Mouse (Mus musculus) kidney, adult 8-10 months (tissue): ENCODE data around the gene Kifc3.
A peak's percentile ranks its signal among the peaks of the same experiment; 100 is the strongest.

ENCODE experiments used
- DNase-seq, 2 experiments: peaks; one replicate each; pipeline ENCODE4 v3.0.0; 2022

Kifc3 gene

DNA sequence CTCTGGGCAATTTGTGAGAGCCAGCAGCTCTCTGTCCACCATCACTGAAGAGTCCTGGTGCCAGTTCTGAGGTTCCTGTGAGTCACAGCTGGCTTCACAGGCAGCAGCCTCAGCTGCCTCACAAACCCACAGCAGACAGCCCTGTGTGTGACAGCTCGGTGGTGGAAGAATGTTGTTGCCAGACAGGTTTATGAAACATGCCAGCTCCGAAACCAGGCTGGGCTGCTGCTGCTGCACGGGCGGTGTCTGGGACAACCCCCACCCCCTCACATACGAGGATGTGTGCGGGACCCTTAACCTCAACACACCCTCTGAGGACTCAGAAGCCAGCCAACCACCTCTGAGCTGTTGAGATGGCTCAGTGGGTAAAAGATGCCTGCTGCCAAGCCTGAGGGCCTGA lies 48.0 kb downstream of the Kifc3 start:
- DNase-seq, result no peak

DNA sequence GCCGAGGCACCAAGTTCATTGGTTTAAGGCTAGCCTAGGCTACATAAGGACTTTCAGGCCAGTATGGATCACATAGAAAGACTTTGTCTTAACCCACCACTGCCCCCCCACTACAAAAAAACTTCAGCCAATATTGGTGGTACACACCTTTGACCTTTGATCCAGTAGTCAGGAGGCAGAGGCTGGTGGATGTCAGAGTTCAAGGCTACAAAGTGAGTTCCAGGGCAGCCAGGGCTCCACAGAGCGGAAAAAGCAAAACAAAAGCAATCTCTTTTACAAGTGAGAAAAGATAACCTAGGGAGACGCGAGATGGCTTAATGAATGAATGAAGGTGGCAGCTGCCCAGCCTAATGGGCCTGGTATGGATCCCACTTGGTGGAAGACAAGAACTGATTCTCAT lies 48.6 kb downstream of the Kifc3 start:
- peak in 1 of 2 experiments; percentile 51 for DNase-seq

DNA sequence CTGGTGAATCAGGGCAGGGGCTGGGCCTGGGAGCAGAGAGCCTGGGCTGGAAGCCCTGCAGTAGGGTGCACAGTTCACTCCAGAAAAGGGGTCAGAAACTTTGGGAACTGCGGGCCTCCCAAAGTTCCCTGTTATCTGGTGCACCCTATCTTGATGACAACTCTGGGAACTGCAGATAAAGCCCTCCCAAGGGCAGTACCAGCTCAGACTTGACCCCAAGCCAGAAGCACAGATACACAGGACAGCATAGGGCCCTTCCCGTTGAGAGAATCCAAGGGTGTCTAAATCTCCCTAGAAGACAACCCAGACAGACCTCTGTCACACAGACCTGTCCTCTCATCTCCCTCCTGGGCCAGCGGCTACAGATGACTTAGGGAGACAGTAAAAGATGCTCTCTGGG lies 52.0 kb downstream of the Kifc3 start:
- no peak for DNase-seq

DNA sequence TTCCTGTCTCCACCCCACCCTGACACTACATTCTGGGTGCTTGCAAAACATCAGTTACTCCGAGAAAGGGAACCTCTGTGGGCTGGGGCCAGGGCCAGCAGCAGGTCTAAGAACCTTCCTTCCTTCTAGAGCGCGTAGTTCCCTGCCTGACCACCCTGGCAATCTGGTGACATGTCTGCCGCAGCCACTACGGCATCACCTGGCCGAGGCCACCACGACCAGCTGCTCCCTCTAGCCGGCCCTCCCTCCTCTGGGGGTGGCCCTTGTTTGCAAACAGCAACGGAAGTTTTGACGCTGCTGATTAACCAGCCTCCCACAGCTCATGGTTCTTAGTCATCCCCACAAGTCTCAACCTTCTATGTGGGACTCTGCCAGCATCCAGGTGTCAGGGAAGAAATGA lies 53.2 kb downstream of the Kifc3 start:
- DNase-seq, result no peak

DNA sequence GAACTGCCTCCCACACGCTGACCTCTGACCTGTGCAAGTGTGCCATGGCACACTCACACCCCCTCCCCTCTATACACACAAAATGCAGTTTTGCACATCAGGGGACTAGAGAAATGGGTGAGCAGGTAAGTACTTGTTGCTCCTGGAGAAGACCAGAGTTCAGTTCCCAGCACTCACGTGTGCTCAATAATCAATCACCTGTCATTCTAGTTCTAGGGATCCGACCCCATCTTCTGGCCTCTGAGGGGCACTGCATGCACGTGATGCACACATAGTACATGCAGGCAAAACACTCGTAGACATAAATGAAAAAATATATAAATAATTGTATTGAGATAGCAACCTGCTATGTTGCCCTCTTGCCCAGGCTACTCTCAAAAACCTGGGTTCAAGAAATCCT lies 55.8 kb downstream of the Kifc3 start:
- no peak for DNase-seq

DNA sequence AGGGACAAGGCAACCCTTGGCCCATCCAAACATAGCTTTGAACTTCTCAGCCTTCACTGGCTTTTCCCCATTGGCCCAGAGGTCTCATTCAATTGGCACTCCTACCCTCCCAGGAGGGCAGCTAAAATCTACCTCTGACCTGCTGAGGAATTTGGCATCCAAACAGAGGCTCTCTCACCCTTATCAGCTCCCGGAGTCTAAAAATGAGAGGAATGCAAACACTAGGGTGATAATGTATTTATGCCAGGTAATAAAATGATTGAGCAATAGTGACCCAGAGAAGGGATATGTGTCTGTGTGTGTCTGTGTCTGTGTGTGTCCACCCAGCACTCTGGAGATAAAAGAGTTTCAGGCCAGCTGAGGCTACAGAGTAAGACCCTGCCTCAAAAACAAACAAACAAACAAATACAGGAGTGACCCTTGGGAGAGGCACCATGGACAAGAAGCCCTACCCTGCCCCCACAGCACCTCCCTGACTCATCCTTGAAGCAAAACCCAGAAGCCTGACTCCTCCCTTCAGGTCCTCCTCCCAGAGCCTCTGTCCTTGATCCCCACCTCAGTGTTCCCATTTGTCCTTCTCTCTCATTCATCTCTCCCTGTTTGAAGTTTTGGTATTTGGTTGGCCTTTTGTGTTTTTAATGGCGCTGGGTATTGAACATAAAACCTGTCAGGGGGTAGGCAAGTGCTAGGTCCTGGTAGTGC lies 56.4 kb downstream of the Kifc3 start:
- DNase-seq, result peak; percentile 55 to 74

DNA sequence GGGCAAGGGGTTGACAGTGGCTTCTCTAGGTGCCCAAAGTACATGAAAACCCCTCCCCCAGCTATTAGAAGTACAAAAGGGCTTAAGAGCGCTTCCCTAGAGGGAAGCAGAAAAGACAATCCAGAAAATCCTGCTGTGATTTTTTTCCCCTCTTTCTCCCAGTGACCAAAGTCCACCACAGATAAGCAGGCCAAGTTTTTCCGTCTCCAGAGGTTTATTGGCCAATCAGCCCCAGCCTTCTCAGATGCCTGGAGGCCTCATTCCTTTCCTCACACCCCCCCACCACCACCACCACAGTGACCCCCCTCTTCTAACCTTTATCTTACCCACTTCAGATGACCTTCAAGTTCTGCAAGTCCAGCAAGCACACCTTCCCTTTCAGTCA lies 58.0 kb downstream of the Kifc3 start:
- DNase-seq, result peak; percentile 57 to 66

DNA sequence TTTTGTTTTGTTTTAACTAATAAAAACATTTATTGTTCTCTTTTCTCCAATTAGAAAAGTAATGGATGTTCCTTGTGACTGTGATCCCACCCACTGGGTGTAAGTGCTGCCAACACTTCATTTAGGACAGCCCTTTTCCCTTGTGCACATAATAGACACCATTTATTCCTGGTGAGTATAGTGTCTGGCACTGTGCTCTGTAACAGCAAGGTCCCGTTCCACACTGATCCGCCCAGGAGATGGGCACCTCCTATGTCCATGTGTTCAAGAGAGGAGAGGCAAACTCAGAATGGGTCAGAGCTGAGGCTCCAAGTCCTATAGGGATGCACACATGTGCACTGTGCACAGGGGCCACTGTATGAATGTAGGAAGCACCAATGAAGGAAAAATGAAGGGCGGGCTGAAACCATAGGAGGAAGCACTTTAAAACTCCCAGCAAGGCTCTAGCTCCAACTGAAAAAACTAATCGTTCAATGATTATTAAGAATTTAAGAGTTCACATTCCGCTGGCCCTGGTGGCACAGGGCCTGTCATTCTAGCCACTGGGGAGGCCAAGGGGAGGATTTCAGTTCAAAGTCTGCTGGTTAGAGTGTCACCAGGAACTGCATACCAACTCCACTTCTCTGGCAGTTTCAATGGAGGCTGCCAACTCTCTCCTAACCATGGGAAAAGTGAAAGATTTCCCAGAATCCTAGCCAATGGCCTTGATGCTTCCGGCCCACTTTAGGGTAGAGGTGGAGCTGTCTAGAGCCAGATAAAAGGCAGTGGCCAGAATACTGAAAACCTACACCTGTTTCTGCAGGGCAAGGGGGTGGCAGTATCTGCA lies 58.6 kb downstream of the Kifc3 start:
- peak; percentile 81 to 86 for DNase-seq

DNA sequence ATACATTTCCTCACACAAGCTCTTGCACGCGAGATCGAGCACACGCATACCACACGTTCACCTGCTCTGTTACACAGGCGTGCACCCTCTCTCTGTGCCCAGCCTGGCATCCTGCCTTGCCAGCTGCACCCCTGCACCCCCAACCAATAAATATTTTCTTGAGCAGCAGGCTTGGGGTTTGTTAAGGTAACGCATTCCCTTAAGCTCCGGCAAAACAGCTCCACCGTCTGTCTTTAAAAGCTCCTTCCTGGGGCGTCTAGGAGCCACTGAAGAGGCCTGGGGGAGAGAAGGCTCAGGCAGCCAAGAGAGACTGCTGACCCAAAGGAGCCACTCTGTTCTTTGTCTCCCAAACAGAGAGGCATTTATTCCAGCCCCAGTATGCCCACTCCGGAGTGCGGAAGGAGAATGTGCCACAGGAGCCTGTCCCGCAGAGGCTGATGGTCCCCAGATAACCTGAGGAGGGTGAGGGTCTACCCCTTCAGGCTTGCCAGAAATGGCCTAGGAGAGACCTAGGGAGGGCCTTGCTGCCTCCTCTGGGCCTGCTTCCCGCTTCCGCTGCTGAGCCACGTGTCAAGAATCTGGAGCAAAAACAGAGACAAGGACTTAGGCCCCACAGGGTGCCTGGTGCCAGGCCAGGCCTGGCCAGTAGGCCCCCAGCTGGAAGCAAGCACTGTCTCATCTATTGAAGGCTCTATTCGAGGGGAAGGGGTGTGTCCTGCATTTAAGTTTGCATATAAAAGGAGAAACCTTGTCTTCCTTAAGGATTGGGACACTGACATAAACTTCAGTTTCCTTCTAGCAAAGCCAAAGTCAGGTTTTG lies 59.4 kb downstream of the Kifc3 start:
- peak; percentile 65 for DNase-seq

DNA sequence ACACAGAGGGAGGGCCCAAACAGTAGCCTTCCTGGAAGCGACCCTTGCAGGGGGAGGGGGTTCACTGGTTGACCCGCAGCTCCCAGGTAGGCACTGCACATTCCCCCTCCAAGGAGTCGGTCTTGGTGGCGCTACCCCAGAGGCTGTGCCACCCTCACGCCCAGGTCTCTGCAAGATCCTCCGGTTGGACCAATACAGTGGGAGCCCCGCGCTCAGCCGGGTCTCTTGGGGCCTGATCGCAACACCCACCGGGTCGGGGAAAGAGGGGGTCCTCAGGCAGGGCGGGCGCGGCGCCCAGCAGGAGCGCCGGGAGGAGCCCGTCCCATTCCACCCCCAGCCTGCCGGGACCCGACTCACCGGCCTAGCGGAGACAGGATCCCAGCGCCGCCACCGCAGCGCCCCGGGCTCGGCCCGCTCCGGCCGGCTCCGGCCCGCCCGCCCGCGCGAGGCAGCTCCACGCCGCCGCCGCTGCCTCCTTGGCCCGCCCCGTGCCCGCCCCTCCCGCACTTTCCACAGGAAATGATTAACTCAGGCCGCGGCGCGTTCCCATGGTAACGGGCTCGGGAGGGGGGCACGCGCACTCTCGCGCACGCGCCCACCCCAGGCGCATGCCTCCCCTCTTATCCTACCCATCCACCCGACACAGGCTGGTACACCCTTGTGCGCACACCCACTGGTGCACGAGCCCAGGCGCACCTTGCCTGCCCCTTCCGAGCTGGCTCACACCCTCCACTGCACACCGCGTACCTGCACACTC lies 60.4 kb downstream of the Kifc3 start:
- peak; percentile 83 for DNase-seq

DNA sequence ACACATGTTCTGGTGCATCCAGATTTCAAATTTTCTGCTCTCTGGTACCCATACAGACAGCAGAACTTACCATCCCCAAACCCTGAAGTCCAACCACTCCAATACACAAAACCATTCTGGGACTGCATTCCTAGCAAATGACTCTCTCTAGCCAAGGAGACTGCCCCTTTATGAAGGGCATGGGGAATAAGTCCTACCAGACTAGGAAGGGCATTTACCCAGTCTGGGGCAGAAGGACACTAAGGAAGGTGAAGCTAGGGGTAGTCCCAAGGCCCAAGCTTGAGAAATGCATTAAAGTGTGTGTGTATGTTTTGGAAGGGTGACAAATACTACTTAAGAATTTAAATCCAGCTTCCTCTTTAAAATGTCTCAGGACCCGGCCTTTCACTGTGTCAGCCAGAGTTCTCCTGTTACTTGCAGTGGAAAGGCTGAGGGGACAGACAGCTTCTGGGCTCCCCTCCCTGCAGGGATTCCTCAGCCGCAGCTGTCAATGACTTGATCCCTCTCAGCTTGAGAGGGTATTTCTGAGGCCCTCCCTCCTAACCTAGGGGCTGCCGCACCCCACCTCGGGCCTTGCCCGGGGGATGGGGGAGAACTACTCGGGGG lies 61.0 kb downstream of the Kifc3 start:
- peak in 1 of 2 experiments; percentile 57 for DNase-seq

DNA sequence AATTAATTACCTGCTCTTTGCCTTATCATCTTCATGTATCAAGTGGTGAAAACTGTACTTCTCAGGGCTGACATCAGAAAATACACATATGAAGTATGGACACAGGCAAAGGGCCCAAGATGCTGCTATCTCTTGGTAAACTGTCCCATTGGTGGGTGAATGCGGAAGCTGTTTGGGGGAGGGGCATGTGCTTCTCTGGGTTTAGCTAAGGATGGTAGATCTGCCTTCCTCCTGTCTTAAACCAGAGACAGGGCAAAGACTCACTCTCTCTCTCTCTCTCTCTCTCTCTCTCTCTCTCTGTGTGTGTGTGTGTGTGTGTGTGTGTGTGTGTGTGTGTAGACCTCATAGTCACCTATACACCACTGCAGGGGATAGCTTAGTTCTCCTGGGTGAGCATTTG lies 61.6 kb downstream of the Kifc3 start:
- no peak for DNase-seq

DNA sequence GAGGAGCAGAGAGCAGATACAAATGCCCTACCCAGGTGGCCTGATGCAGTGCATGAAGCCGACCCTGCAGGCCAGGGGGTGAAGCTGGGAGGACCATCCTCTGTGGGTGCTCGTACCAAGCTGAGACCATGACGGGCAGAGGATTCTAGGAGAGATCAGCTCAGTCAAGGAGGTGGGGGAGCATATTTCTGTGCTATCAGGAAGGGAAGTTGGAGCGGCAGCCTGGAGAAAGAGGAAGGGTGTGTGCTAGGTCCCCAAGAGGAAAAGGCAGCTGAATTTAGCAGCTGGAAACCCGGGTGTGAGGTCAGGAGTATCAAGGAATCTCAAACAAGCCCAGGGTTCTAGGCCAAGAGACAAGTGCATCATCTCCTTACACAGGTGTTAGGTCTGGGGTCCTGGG lies 62.1 kb downstream of the Kifc3 start:
- no peak for DNase-seq

DNA sequence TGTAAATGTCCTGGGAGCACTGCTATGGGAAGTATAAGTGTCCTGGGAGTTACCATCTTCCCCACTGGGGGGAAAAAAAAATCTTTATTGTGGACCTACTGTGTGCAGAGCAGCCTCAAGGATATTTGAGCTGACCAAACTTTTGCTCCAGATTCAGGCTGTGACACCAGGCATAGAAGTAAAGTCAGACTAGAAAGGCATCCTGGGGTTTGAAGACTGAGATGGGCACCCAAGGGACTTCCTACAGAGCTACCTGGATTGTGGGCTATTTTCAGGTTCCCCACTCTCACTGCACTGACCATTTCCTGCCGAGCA lies 63.6 kb downstream of the Kifc3 start:
- DNase-seq, result no peak

DNA sequence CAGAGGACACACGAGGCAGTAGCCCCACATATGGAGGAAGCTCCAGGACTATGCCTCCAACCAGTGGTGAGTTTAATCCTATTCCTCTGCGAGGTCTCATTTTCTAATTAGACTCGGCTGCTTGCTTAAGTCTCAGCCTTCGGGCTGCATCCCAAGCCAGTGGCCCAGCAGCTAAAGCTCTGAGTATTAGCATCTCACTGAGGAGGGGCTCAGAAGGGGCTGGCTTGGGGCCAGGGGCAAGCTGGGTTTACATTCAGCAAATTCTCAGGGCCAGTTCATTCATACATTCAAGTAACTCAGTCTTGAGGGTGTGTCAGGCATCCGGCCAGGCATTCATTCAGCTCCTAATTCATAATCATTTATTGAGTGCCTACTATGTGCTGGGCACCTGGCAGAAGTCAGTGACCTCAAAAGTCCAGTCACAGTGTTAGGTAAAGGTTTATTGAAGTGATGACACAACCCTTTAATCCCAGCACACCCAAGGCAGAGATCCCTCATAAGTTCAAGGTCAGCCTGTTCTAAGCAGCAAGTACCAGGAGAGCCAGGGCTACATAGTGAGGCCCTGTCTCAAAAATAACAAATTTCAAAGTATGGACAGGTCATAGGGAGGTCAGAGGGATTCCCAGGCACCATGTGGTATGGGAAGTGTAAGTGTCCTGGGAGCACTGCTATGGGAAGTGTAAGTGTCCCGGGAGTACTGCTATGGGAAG lies 64.1 kb downstream of the Kifc3 start:
- DNase-seq, result peak in 1 of 2 experiments; percentile 43

DNA sequence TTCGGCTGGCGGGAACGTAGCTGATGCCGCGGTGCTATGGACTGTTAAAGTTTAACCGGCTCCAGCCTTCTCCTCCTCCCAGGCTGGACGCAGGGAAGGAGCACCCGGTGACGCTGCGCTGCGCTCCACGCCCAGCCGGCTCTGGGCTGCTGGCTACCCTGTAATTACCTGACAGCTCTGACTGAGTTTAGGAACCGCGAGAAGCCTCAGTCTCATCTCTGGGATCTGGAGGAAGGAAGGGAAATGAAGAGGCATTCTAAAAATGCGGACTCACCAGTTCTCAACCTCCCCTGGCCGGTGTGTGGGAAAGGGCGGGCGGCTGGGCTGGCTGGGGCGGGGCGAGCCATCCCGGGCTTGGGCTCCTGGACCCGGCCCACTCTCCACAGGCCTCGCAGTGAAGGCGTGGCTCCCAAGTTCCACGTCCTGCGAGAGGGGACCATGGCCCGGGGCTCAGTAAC lies 64.9 kb downstream of the Kifc3 start:
- peak; percentile 81 to 84 for DNase-seq

DNA sequence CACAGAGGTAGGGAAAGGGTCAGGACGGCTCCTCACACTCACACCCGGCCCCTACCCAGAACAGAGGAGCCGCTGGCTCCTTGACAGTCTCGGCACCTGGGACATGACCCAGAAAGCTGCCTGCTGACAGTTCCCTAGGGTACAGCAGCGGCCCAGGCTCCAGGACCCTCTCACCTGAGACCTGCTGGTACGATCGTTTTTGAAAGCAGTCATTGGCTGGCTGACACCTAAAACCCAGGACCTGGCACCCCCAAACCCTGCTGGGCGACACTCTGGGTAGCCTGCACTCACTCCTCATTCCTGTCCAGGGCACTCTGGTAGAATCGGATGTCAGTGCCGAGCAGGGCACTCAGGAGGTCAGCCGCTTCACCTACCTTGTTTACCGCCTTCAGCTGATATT lies 65.4 kb downstream of the Kifc3 start:
- no peak for DNase-seq

DNA sequence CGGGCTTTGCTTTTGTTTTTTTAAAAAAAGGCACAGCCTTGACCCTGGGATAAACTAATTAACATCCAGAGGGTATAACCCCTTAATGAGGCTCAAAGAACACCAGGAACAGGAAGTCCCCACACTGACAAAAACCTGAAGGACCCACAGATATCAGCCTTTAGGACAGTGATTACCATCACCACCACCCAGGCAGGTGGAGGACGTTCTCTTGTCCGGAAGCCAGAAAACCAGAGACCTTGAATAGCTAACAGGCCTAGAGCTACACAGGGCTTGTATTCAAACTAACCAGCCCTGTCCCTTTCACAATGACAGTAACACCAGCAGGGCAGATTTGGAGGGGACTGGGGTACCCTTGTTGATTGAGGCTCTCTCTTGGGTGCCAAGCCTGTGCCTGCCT lies 66.4 kb downstream of the Kifc3 start:
- DNase-seq, result no peak

DNA sequence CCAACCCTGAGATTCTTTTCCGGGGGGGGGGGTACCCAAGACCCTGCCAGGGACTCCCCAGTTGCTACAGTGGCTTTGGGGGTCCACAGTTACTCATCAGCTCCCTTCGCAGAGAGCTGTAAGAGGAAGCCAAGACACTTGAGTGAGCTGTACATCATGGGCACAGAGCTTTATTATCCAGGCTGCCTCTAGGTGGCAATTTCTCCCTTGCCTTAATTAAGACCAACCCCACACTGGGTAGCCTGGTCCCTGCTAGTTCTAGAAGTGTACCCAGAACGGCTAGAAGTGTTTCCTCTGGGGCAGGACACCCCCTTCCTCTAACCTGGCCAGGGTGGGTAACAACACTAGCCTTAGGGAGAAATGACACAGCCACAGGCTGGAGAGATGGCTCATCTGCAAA lies 67.4 kb downstream of the Kifc3 start:
- no peak for DNase-seq

DNA sequence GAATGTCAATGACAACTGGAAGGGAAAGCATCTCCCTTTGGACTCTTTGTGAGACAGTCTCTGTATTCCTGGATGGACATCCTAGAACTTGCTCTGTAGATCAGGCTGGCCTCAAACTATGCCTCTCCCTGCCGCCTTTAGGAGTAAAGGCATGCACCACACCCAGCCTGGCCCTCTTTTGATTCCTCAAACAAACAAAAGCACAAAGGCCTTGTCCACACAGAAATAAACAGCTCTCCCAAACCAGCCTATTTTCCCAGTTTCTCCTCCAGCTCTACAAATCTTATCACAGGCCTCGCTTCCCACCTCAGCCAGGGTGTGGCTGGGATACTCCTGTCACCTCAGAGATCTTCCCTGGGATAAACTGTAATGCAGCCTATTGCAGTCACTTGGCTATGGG lies 68.4 kb downstream of the Kifc3 start:
- DNase-seq, result no peak

DNA sequence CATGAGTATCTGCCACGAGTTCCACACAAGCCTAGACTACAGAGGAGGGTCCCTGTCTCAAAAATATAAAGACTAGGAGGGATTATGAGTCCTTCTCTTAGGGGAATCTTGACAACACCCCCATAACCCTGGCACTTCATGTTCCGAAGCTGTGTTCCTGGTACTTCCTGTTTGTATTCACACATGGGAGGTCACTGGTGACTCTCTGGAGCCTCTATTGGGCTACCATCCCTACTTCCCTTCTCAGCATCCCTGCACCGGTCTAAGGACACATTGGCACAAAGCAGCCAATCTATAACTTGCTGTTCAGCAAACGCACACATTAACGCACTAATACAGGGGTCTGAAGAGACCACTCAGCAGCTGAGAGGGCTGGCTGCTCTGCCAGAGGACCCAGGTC lies 70.6 kb downstream of the Kifc3 start:
- no peak for DNase-seq
